Mouse (Mus musculus): ENCODE data around the gene Gucy2g. TPM values are rescaled to one million over a fixed set of nuclear protein-coding genes. Genes with fewer than 3 reads are reported as not detected.

Gene Gucy2g
- total and polyA plus RNA-seq, 3 experiments: 0.65 to 2.4 TPM; not detected in 1

- DNase-seq (ENCODE audit: low read depth, low spot score): peak; percentile 90
- peaks cover 3 to 15% of the 10 kb centered on the region in 2 experiments; a peak in 3 of 4 replicates for H3K4me1 ChIP-seq (ENCODE audit: control insufficient read depth in 1 of 2, insufficient read depth in 2 of 2, low read length in 2 of 2)
Measured at GRCm38 (mm10) chr19:55218741-55219221, 22.3 kb downstream of the Gucy2g start.

GRCm38 (mm10) chr19:55218192-55218739 lies 22.8 kb downstream of the Gucy2g start:
- Histone ChIP-seq H3K79me2 (ENCODE audit: control insufficient read depth, insufficient read depth, low read length, poor library complexity) (no peaks in the 10 kb centered on the region; the same call in 1 of the 2 replicates), H3K36me3 (ENCODE audit: control insufficient read depth in 1 of 2, insufficient read depth in 2 of 2, low read length in 2 of 2) (peaks cover 0 to 7% of the 10 kb centered on the region in 2 experiments; a peak in 2 of 4 replicates), H3K9ac (ENCODE audit: control insufficient read depth, low read depth, low read length, poor library complexity, severe bottlenecking) (peak overlapping the region; percentile 64), H3K4me1 (ENCODE audit: control insufficient read depth in 1 of 2, insufficient read depth in 2 of 2, low read length in 2 of 2) (peaks cover 3 to 15% of the 10 kb centered on the region in 2 experiments; a peak in 3 of 4 replicates), H3K27ac (ENCODE audit: control insufficient read depth, low read depth, low read length) (peak overlapping the region; percentile 84), H3K4me3 (ENCODE audit: control insufficient read depth in 1 of 2, insufficient read depth in 1 of 2, low read depth in 2 of 2, low read length in 2 of 2) (peak overlapping the region; percentile 61 to 63), H3K9me3 (replicated peaks; ENCODE audit: insufficient read depth, low read length) (no peaks in the 10 kb centered on the region), H3K27me3 (ENCODE audit: control insufficient read depth in 1 of 2, insufficient read depth in 2 of 2, low read length in 2 of 2) (no peaks in the 10 kb centered on the region)
- peak; percentile 95 for DNase-seq (ENCODE audit: low read depth, low spot score)
- TF ChIP-seq MYB (IDR thresholded peaks at IDR 0.05; ENCODE audit: low read depth, low read length) (no peak), MYC (IDR thresholded peaks at IDR 0.05; ENCODE audit: low read depth, low read length) (peak; percentile 83), CHD2 (IDR thresholded peaks at IDR 0.05; ENCODE audit: low read length) (no peak), USF2 (IDR thresholded peaks at IDR 0.05; ENCODE audit: borderline replicate concordance in 1 of 2, insufficient read depth in 1 of 2, low read depth in 1 of 2, low read length in 2 of 2) (no peak), KAT2A (conservative IDR thresholded peaks at IDR 0.05; ENCODE audit: low read depth, low read length) (no peak), USF1 (IDR thresholded peaks at IDR 0.05; ENCODE audit: low read depth, low read length) (peak; percentile 62), NRF1 (IDR thresholded peaks at IDR 0.05; ENCODE audit: insufficient read depth, low read depth, low read length, poor library complexity, severe bottlenecking) (peak; percentile 60), ZNF384 (IDR thresholded peaks at IDR 0.05; ENCODE audit: low read depth, low read length) (no peak), POLR2AphosphoS2 (IDR thresholded peaks at IDR 0.05; ENCODE audit: low read length) (no peak), ELF1 (IDR thresholded peaks at IDR 0.05; ENCODE audit: low read depth, low read length) (no peak), UBTF (IDR thresholded peaks at IDR 0.05; ENCODE audit: borderline replicate concordance, insufficient read depth, low read depth, low read length) (no peak), ZC3H11A (IDR thresholded peaks at IDR 0.05; ENCODE audit: low read depth, low read length) (peak; percentile 61), MAFK (IDR thresholded peaks at IDR 0.05; ENCODE audit: borderline replicate concordance, low read depth, low read length) (no peak), MAX (IDR thresholded peaks at IDR 0.05; ENCODE audit: low read length) (no peak), CHD1 (IDR thresholded peaks at IDR 0.05; ENCODE audit: low read depth, low read length) (no peak), E2F4 (IDR thresholded peaks at IDR 0.05; ENCODE audit: borderline replicate concordance, low read depth, low read length) (no peak; the same call in 1 of the 2 replicates)

More at GRCm38 (mm10) chr19:55218741-55219221, 22.3 kb downstream of the Gucy2g start:
- H3K4me3 ChIP-seq (ENCODE audit: control insufficient read depth in 1 of 2, insufficient read depth in 1 of 2, low read depth in 2 of 2, low read length in 2 of 2): peak overlapping the region; percentile 61 to 63
- H3K9me3 ChIP-seq (replicated peaks; ENCODE audit: insufficient read depth, low read length): no peaks in the 10 kb centered on the region
- no peaks in the 10 kb centered on the region; the same call in 1 of the 2 replicates for H3K79me2 ChIP-seq (ENCODE audit: control insufficient read depth, insufficient read depth, low read length, poor library complexity)
- TF ChIP-seq MAFK (IDR thresholded peaks at IDR 0.05; ENCODE audit: borderline replicate concordance, low read depth, low read length) (peak; percentile 44; the same call in 1 of the 2 replicates), MEF2A (IDR thresholded peaks at IDR 0.05; ENCODE audit: extremely low read depth, insufficient replicate concordance, low read depth, low read length, poor library complexity, severe bottlenecking) (no peak), POLR2AphosphoS2 (IDR thresholded peaks at IDR 0.05; ENCODE audit: low read length) (peak; percentile 57; the same call in 1 of the 2 replicates), ETS1 (IDR thresholded peaks at IDR 0.05; ENCODE audit: low read depth, low read length) (peak; percentile 49; the same call in 1 of the 2 replicates), POLR2AphosphoS5 (IDR thresholded peaks at IDR 0.05; ENCODE audit: borderline replicate concordance, low read depth, low read length) (no peak), HCFC1 (IDR thresholded peaks at IDR 0.05; ENCODE audit: low read depth, low read length) (no peak), MAZ (IDR thresholded peaks at IDR 0.05; ENCODE audit: low read depth, low read length) (no peak), UBTF (IDR thresholded peaks at IDR 0.05; ENCODE audit: borderline replicate concordance, insufficient read depth, low read depth, low read length) (no peak), BHLHE40 (IDR thresholded peaks at IDR 0.05; ENCODE audit: borderline replicate concordance, low read depth, low read length) (no peak), POLR2A (IDR thresholded peaks at IDR 0.05; ENCODE audit: control insufficient read depth in 1 of 2, insufficient read depth in 1 of 2, low read depth in 1 of 2, low read length in 2 of 2, poor library complexity in 1 of 2) (peak; percentile 49 to 57; a peak in 2 of 4 replicates), TAL1 (IDR thresholded peaks at IDR 0.05; ENCODE audit: low read length) (peak; percentile 77), GABPA (IDR thresholded peaks at IDR 0.05; ENCODE audit: low read depth, low read length) (no peak), MXI1 (IDR thresholded peaks at IDR 0.05; ENCODE audit: low read depth, low read length) (no peak; the same call in 1 of the 2 replicates), TBP (IDR thresholded peaks at IDR 0.05; ENCODE audit: low read depth, low read length) (peak; percentile 58; the same call in 1 of the 2 replicates), USF2 (IDR thresholded peaks at IDR 0.05; ENCODE audit: borderline replicate concordance in 1 of 2, insufficient read depth in 1 of 2, low read depth in 1 of 2, low read length in 2 of 2) (no peak), E2F4 (IDR thresholded peaks at IDR 0.05; ENCODE audit: borderline replicate concordance, low read depth, low read length) (no peak), ZNF384 (IDR thresholded peaks at IDR 0.05; ENCODE audit: low read depth, low read length) (no peak), MYC (IDR thresholded peaks at IDR 0.05; ENCODE audit: low read depth, low read length) (no peak), NELFE (IDR thresholded peaks at IDR 0.05; ENCODE audit: low read depth, low read length) (no peak), JUND (IDR thresholded peaks at IDR 0.05; ENCODE audit: low read depth, low read length) (no peak), NRF1 (IDR thresholded peaks at IDR 0.05; ENCODE audit: insufficient read depth, low read depth, low read length, poor library complexity, severe bottlenecking) (no peak), CHD1 (IDR thresholded peaks at IDR 0.05; ENCODE audit: low read depth, low read length) (no peak), CHD2 (IDR thresholded peaks at IDR 0.05; ENCODE audit: low read length) (no peak), GATA1 (IDR thresholded peaks at IDR 0.05; ENCODE audit: low read depth, low read length) (peak; percentile 88), ZMIZ1 (IDR thresholded peaks at IDR 0.05; ENCODE audit: low read depth, low read length) (peak; percentile 53; the same call in 1 of the 2 replicates), ELF1 (IDR thresholded peaks at IDR 0.05; ENCODE audit: low read depth, low read length) (no peak), RCOR1 (IDR thresholded peaks at IDR 0.05; ENCODE audit: low read depth, low read length) (peak; percentile 72), SMC3 (IDR thresholded peaks at IDR 0.05; ENCODE audit: low read depth, low read length) (no peak), EP300 (IDR thresholded peaks at IDR 0.05; ENCODE audit: low read depth in 1 of 2, low read length in 2 of 2) (peak; percentile 88 to 92), SIN3A (IDR thresholded peaks at IDR 0.05; ENCODE audit: low read length) (peak; percentile 65; the same call in 1 of the 2 replicates), TCF12 (IDR thresholded peaks at IDR 0.05; ENCODE audit: low read depth, low read length) (peak; percentile 83), MYB (IDR thresholded peaks at IDR 0.05; ENCODE audit: low read depth, low read length) (no peak), KAT2A (conservative IDR thresholded peaks at IDR 0.05; ENCODE audit: low read depth, low read length) (no peak)
- H3K27me3 ChIP-seq (ENCODE audit: control insufficient read depth in 1 of 2, insufficient read depth in 2 of 2, low read length in 2 of 2): no peaks in the 10 kb centered on the region
- H3K27ac ChIP-seq (ENCODE audit: control insufficient read depth, low read depth, low read length): peak overlapping the region; percentile 84
- H3K36me3 ChIP-seq (ENCODE audit: control insufficient read depth in 1 of 2, insufficient read depth in 2 of 2, low read length in 2 of 2): peaks cover 0 to 7% of the 10 kb centered on the region in 2 experiments; a peak in 2 of 4 replicates
- H3K9ac ChIP-seq (ENCODE audit: control insufficient read depth, low read depth, low read length, poor library complexity, severe bottlenecking): peak overlapping the region; percentile 64

All from MEL (cell line).